Mouse (Mus musculus) embryonic facial prominence, embryonic 12.5 days (tissue): Measurements from ENCODE around the gene Fyb2. TPM values are rescaled to one million over a fixed set of nuclear protein-coding genes. Genes with fewer than 3 reads are reported as not detected.

Source experiments
- ATAC-seq: fragments of 200-750 bp; cut with Nextera tagmentation; 2 replicates; pipeline ENCODE4 v1.8.0; 2017; ENCODE audit not compliant: insufficient number of reproducible peaks, insufficient read depth, low FRiP score, low TSS enrichment
- H3K27ac ChIP-seq: fragments of 300-500 bp; sonication (generic); 2 replicates; pipeline ENCODE4 v1.5.1; 2016; ENCODE audit warnings: mild to moderate bottlenecking
- H3K27me3 ChIP-seq: fragments of 300-500 bp; sonication (generic); 2 replicates; pipeline ENCODE4 v1.6.1; 2016; ENCODE audit warnings: mild to moderate bottlenecking, moderate library complexity
- H3K36me3 ChIP-seq: fragments of 300-500 bp; sonication (generic); 2 replicates; pipeline ENCODE4 v1.6.1; 2016; ENCODE audit warnings: mild to moderate bottlenecking
- H3K4me1 ChIP-seq: fragments of 300-500 bp; sonication (generic); 2 replicates; pipeline ENCODE4 v1.6.1; 2016
- H3K4me2 ChIP-seq: fragments of 300-500 bp; sonication (generic); replicated peaks from 2 replicates; pipeline ENCODE4 v1.6.1; 2016; ENCODE audit warnings: mild to moderate bottlenecking, moderate library complexity
- H3K4me3 ChIP-seq: fragments of 300-500 bp; sonication (generic); 2 replicates; pipeline ENCODE4 v1.5.1; 2016; ENCODE audit warnings: mild to moderate bottlenecking
- H3K9ac ChIP-seq: fragments of 300-500 bp; sonication (generic); 2 replicates; pipeline ENCODE4 v1.6.1; 2016; ENCODE audit warnings: mild to moderate bottlenecking, moderate library complexity
- H3K9me3 ChIP-seq: fragments of 300-500 bp; sonication (generic); 2 replicates; pipeline ENCODE4 v1.6.1; 2016; ENCODE audit warnings: mild to moderate bottlenecking, moderate library complexity
- WGBS: fragments of 180-500 bp; shearing (Covaris S2); methylation state at CpG from one replicate; pipeline ENCODE4 v1.1.7; 2016; 5-methylcytosine and 5-hydroxymethylcytosine counted together
- polyA plus RNA-seq: library from polyadenylated mRNA; unstranded; fragments of >200 nt; fragmentation: Nextera tagmentation; extraction: Ambion mirVana; gene quantifications from 2 replicates; pipeline ENCODE4 v1.2.1, GENCODE M21; 2016

Fyb2 gene
- polyA plus RNA-seq, 1 experiment from 2014 or later = 0.24 TPM

- no peaks in the 10 kb centered on the region for H3K27me3 ChIP-seq
- H3K4me3 ChIP-seq = no peak overlapping the region
- no peak overlapping the region for H3K9ac ChIP-seq
- H3K36me3 ChIP-seq = no peaks in the 10 kb centered on the region
- no peak for ATAC-seq
- 84% methylated on average over 2 of the region's 2 CpGs for WGBS
- no peak overlapping the region for H3K4me2 ChIP-seq
- no peaks in the 10 kb centered on the region for H3K9me3 ChIP-seq
- H3K27ac ChIP-seq = no peak overlapping the region
- H3K4me1 ChIP-seq = no peaks in the 10 kb centered on the region
Measured at GRCm38 (mm10) chr4:104902836-104903235, 10.4 kb upstream of the Fyb2 start.

DNA sequence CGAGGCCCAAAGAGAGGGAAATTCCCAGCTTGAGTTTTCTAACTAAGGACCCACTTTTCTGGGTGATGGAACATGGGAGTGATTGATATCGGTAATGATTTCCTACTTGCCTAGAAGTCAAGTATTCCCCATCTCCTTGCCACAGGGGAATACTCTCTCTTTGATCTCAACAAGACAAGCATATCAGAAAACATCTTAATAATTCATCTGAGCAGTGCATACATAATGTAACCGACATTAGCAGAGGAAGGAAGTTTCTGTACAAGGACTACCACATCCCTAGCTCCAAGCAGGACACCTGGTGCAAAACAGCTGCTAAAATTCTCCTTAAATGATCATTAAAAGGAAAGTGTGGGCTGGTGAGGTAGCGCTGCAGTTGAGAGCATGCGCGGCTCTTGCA, 8.2 kb upstream of the Fyb2 start:
- WGBS = 86% methylated on average over 6 of the region's 6 CpGs
- no peak overlapping the region for H3K27ac ChIP-seq
- no peak overlapping the region for H3K4me3 ChIP-seq
- H3K4me2 ChIP-seq = no peak overlapping the region
- no peaks in the 10 kb centered on the region for H3K27me3 ChIP-seq
- no peaks in the 10 kb centered on the region for H3K36me3 ChIP-seq
- no peaks in the 10 kb centered on the region for H3K4me1 ChIP-seq
- no peak for ATAC-seq
- no peak overlapping the region for H3K9ac ChIP-seq
- H3K9me3 ChIP-seq = no peaks in the 10 kb centered on the region

GRCm38 (mm10) chr4:104911685-104912084, 1.6 kb upstream of the Fyb2 start:
- Histone ChIP-seq H3K36me3 (no peaks in the 10 kb centered on the region), H3K27ac (no peak overlapping the region), H3K4me1 (no peaks in the 10 kb centered on the region), H3K27me3 (peaks cover 10% of the 10 kb centered on the region), H3K4me3 (no peak overlapping the region), H3K9me3 (no peaks in the 10 kb centered on the region), H3K9ac (no peak overlapping the region), H3K4me2 (no peak overlapping the region)
- no peak for ATAC-seq
- WGBS = 26% methylated on average over 7 of the region's 7 CpGs

DNA sequence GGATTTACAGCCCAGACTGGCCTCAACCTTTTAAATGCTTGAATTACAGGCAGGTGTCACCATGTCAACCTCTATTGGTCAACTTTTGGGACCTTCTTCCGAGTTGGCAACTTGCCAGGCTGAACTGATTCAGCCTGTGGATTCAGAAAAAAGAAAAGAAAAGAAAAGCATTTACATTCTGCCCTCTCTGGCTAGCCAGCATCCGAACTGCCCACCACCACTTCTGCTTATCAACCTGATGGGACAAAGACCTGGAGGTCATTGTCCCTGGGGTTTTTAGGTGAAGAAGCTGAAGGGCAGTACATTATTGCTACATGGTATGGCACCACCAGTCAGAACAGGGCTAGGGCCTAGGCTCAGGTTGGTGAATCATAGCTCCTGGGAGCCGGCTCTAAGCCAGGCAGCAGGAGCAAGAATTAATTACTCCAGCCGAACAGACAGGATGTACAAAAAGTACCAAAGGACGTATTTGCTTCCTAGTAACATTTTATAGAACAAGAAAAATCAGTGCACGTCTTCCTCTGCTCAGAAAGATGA, 1.5 kb downstream of the Fyb2 start:
- Histone ChIP-seq H3K4me3 (no peak overlapping the region), H3K36me3 (no peaks in the 10 kb centered on the region), H3K27me3 (peaks cover 10% of the 10 kb centered on the region), H3K9ac (no peak overlapping the region), H3K4me1 (no peaks in the 10 kb centered on the region), H3K4me2 (no peak overlapping the region), H3K9me3 (no peaks in the 10 kb centered on the region), H3K27ac (no peak overlapping the region)
- no peak for ATAC-seq
- WGBS = 60% methylated on average over 6 of the region's 6 CpGs

- Histone ChIP-seq H3K9ac (no peak overlapping the region), H3K4me3 (no peak overlapping the region), H3K36me3 (no peaks in the 10 kb centered on the region), H3K27ac (no peak overlapping the region), H3K27me3 (peaks cover 7% of the 10 kb centered on the region), H3K4me1 (no peaks in the 10 kb centered on the region), H3K4me2 (no peak overlapping the region), H3K9me3 (no peaks in the 10 kb centered on the region)
- WGBS = 84% methylated on average over 6 of the region's 6 CpGs
- ATAC-seq = no peak
Measured at GRCm38 (mm10) chr4:104918017-104918416, 4.8 kb downstream of the Fyb2 start.

- Histone ChIP-seq H3K4me1 (no peaks in the 10 kb centered on the region), H3K9ac (no peak overlapping the region), H3K27me3 (no peaks in the 10 kb centered on the region), H3K4me2 (no peak overlapping the region), H3K36me3 (no peaks in the 10 kb centered on the region), H3K9me3 (no peaks in the 10 kb centered on the region), H3K27ac (no peak overlapping the region), H3K4me3 (no peak overlapping the region)
- WGBS = 90% methylated on average over 5 of the region's 5 CpGs
- ATAC-seq = no peak
Measured at GRCm38 (mm10) chr4:104925383-104925782, 12.1 kb downstream of the Fyb2 start.

GRCm38 (mm10) chr4:104929165-104929564, 15.9 kb downstream of the Fyb2 start:
- Histone ChIP-seq H3K4me1 (no peaks in the 10 kb centered on the region), H3K4me2 (no peak overlapping the region), H3K9me3 (no peaks in the 10 kb centered on the region), H3K27ac (no peak overlapping the region), H3K36me3 (no peaks in the 10 kb centered on the region), H3K4me3 (no peak overlapping the region), H3K9ac (no peak overlapping the region), H3K27me3 (no peaks in the 10 kb centered on the region)
- ATAC-seq = no peak
- 79% methylated on average over 7 of the region's 7 CpGs for WGBS

GRCm38 (mm10) chr4:104933620-104934019, 20.4 kb downstream of the Fyb2 start:
- no peak overlapping the region for H3K27ac ChIP-seq
- no peaks in the 10 kb centered on the region for H3K36me3 ChIP-seq
- H3K4me2 ChIP-seq = no peak overlapping the region
- ATAC-seq = no peak
- H3K27me3 ChIP-seq = no peaks in the 10 kb centered on the region
- no peak overlapping the region for H3K4me3 ChIP-seq
- peaks cover 12% of the 10 kb centered on the region; the same call in 1 of the 2 replicates for H3K4me1 ChIP-seq
- no peaks in the 10 kb centered on the region for H3K9me3 ChIP-seq
- H3K9ac ChIP-seq = no peak overlapping the region

- Histone ChIP-seq H3K4me1 (peaks cover 12% of the 10 kb centered on the region; the same call in 1 of the 2 replicates), H3K27me3 (no peaks in the 10 kb centered on the region), H3K36me3 (no peaks in the 10 kb centered on the region), H3K4me3 (no peak overlapping the region), H3K4me2 (no peak overlapping the region), H3K9me3 (no peaks in the 10 kb centered on the region), H3K9ac (no peak overlapping the region), H3K27ac (no peak overlapping the region)
- ATAC-seq = no peak
- WGBS = 76% methylated on average over 3 of the region's 3 CpGs
Measured at GRCm38 (mm10) chr4:104934997-104935396, 21.7 kb downstream of the Fyb2 start.

- WGBS = 60% methylated on average over 3 of the region's 3 CpGs
- H3K27ac ChIP-seq = no peak overlapping the region
- no peaks in the 10 kb centered on the region for H3K36me3 ChIP-seq
- H3K27me3 ChIP-seq = no peaks in the 10 kb centered on the region
- ATAC-seq = no peak
- H3K9me3 ChIP-seq = no peaks in the 10 kb centered on the region
- H3K4me1 ChIP-seq = peaks cover 12% of the 10 kb centered on the region; the same call in 1 of the 2 replicates
- no peak overlapping the region for H3K9ac ChIP-seq
- H3K4me2 ChIP-seq = no peak overlapping the region
- no peak overlapping the region for H3K4me3 ChIP-seq
Measured at GRCm38 (mm10) chr4:104935436-104935835, 22.2 kb downstream of the Fyb2 start.

DNA sequence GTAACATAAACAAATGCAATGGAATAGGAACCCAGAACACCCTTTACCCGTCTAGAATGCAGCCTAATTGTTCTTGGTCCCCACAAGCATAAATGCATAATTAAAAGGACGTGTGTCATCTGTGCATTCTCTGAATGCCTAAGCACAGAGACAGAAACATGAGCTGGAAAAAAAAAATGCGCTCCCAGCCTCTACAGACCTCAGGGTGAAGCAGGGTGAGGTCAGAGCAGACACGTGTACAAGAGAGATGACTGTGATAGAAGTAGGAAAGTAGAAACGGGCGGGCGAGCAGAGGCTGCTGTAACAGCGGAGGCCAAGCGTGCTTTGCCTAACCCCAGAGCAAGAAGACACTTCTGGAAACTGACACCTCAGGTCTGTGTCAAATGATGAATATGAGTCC, 22.8 kb downstream of the Fyb2 start:
- 30% methylated on average over 9 of the region's 9 CpGs for WGBS
- Histone ChIP-seq H3K4me3 (no peak overlapping the region), H3K27me3 (no peaks in the 10 kb centered on the region), H3K9me3 (no peaks in the 10 kb centered on the region), H3K4me1 (peaks cover 12% of the 10 kb centered on the region; the same call in 1 of the 2 replicates), H3K9ac (no peak overlapping the region), H3K27ac (no peak overlapping the region), H3K4me2 (no peak overlapping the region), H3K36me3 (no peaks in the 10 kb centered on the region)
- no peak for ATAC-seq

GRCm38 (mm10) chr4:104939535-104939934, 26.3 kb downstream of the Fyb2 start:
- no peak overlapping the region for H3K4me3 ChIP-seq
- no peaks in the 10 kb centered on the region for H3K36me3 ChIP-seq
- no peaks in the 10 kb centered on the region for H3K9me3 ChIP-seq
- H3K4me2 ChIP-seq = no peak overlapping the region
- H3K27ac ChIP-seq = no peak overlapping the region
- no peak overlapping the region for H3K9ac ChIP-seq
- H3K27me3 ChIP-seq = no peaks in the 10 kb centered on the region
- ATAC-seq = no peak
- 79% methylated on average over 6 of the region's 6 CpGs for WGBS
- peaks cover 12% of the 10 kb centered on the region; the same call in 1 of the 2 replicates for H3K4me1 ChIP-seq

- H3K27ac ChIP-seq = no peak overlapping the region
- no peak overlapping the region for H3K4me2 ChIP-seq
- H3K36me3 ChIP-seq = no peaks in the 10 kb centered on the region
- no peak for ATAC-seq
- H3K9ac ChIP-seq = no peak overlapping the region
- no peaks in the 10 kb centered on the region for H3K4me1 ChIP-seq
- no peaks in the 10 kb centered on the region for H3K27me3 ChIP-seq
- no peaks in the 10 kb centered on the region for H3K9me3 ChIP-seq
- WGBS = 83% methylated on average over 1 of the region's 1 CpGs
- H3K4me3 ChIP-seq = no peak overlapping the region
Measured at GRCm38 (mm10) chr4:104941895-104942294, 28.6 kb downstream of the Fyb2 start.
